Mouse (Mus musculus) kidney, embryonic 15.5 days (tissue): ENCODE measurements around the gene Smarcal1. TPM values are rescaled to one million over a fixed set of nuclear protein-coding genes. Genes with fewer than 3 reads are reported as not detected.

ENCODE experiments used
- ATAC-seq: fragments of 200-750 bp; cut with Nextera tagmentation; replicated peaks from 2 replicates; pipeline ENCODE4 v1.8.0; 2017; ENCODE audit warnings: moderate TSS enrichment; ENCODE audit not compliant: low FRiP score
- H3K27ac ChIP-seq: fragments of 300-500 bp; sonication (generic); 2 replicates; pipeline ENCODE4 v1.5.1; 2015; ENCODE audit warnings: mild to moderate bottlenecking, inconsistent platforms
- H3K27me3 ChIP-seq: fragments of 300-500 bp; sonication (generic); 2 replicates; pipeline ENCODE4 v1.6.1; 2015; ENCODE audit warnings: inconsistent platforms
- H3K36me3 ChIP-seq: fragments of 300-500 bp; sonication (generic); 2 replicates; pipeline ENCODE4 v1.6.1; 2015; ENCODE audit warnings: inconsistent platforms
- H3K4me1 ChIP-seq: fragments of 300-500 bp; sonication (generic); 2 replicates; pipeline ENCODE4 v1.6.1; 2015; ENCODE audit warnings: inconsistent platforms
- H3K4me2 ChIP-seq: fragments of 300-500 bp; sonication (generic); 2 replicates; pipeline ENCODE4 v1.6.1; 2015; ENCODE audit warnings: moderate library complexity, mild to moderate bottlenecking, inconsistent platforms
- H3K4me3 ChIP-seq: fragments of 300-500 bp; sonication (generic); replicated peaks from 2 replicates; pipeline ENCODE4 v1.5.1; 2015; ENCODE audit warnings: mild to moderate bottlenecking, inconsistent platforms
- H3K9ac ChIP-seq: fragments of 300-500 bp; sonication (generic); 2 replicates; pipeline ENCODE4 v1.6.1; 2015; ENCODE audit warnings: mild to moderate bottlenecking, inconsistent platforms
- H3K9me3 ChIP-seq: fragments of 300-500 bp; sonication (generic); replicated peaks from 2 replicates; pipeline ENCODE4 v1.6.1; 2016; ENCODE audit warnings: inconsistent platforms
- WGBS: fragments of 180-500 bp; shearing (Covaris S2); methylation state at CpG from one replicate; pipeline ENCODE4 v1.1.7; 2015; ENCODE audit warnings: mixed read lengths; 5-methylcytosine and 5-hydroxymethylcytosine counted together
- polyA plus RNA-seq: library from polyadenylated mRNA; unstranded; fragments of >200 nt; fragmentation: Nextera tagmentation; extraction: Ambion mirVana; gene quantifications from 2 replicates; pipeline ENCODE4 v1.2.1, GENCODE M21; 2015

Gene Smarcal1
- polyA plus RNA-seq, 1 experiment from 2014 or later: 24.2 TPM

GRCm38 (mm10) chr1:72593340-72593951 is 10.4 kb downstream of the Smarcal1 start:
- Histone ChIP-seq H3K4me3 (no peak overlapping the region), H3K4me1 (peaks cover 1% of the 10 kb centered on the region), H3K9ac (no peak overlapping the region), H3K27me3 (no peaks in the 10 kb centered on the region), H3K4me2 (no peak overlapping the region), H3K36me3 (peaks cover 84% of the 10 kb centered on the region), H3K27ac (no peak overlapping the region), H3K9me3 (no peaks in the 10 kb centered on the region)
- 79% methylated on average over 20 of the region's 20 CpGs for WGBS
- ATAC-seq: no peak

GRCm38 (mm10) chr1:72595686-72596085 is 12.6 kb downstream of the Smarcal1 start:
- no peak overlapping the region for H3K9ac ChIP-seq
- H3K27me3 ChIP-seq: no peaks in the 10 kb centered on the region
- H3K9me3 ChIP-seq: no peaks in the 10 kb centered on the region
- no peak for ATAC-seq
- peaks cover 87% of the 10 kb centered on the region for H3K36me3 ChIP-seq
- peaks cover 21% of the 10 kb centered on the region for H3K4me1 ChIP-seq
- no peak overlapping the region for H3K4me2 ChIP-seq
- no peak overlapping the region for H3K4me3 ChIP-seq
- no peak overlapping the region for H3K27ac ChIP-seq
- 91% methylated on average over 12 of the region's 12 CpGs for WGBS

GRCm38 (mm10) chr1:72596231-72596630 is 13.2 kb downstream of the Smarcal1 start:
- H3K4me1 ChIP-seq: peaks cover 21% of the 10 kb centered on the region
- H3K36me3 ChIP-seq: peaks cover 87% of the 10 kb centered on the region
- 82% methylated on average over 5 of the region's 5 CpGs for WGBS
- ATAC-seq: no peak
- H3K9ac ChIP-seq: no peak overlapping the region
- no peaks in the 10 kb centered on the region for H3K27me3 ChIP-seq
- H3K4me3 ChIP-seq: no peak overlapping the region
- no peak overlapping the region for H3K4me2 ChIP-seq
- no peak overlapping the region for H3K27ac ChIP-seq
- no peaks in the 10 kb centered on the region for H3K9me3 ChIP-seq

GRCm38 (mm10) chr1:72599146-72600101 is 16.4 kb downstream of the Smarcal1 start:
- peak overlapping the region; percentile 78 for H3K27ac ChIP-seq
- WGBS: 48% methylated on average over 21 of the region's 21 CpGs
- no peak overlapping the region for H3K9ac ChIP-seq
- no peaks in the 10 kb centered on the region for H3K9me3 ChIP-seq
- ATAC-seq: 0 out of 2 replicates have a peak, but pooled peaks have one; percentile 52
- no peak overlapping the region for H3K4me3 ChIP-seq
- H3K4me1 ChIP-seq: peaks cover 21% of the 10 kb centered on the region
- H3K27me3 ChIP-seq: no peaks in the 10 kb centered on the region
- peak overlapping the region; percentile 27; the same call in 1 of the 2 replicates for H3K4me2 ChIP-seq
- H3K36me3 ChIP-seq: peaks cover 79% of the 10 kb centered on the region

GRCm38 (mm10) chr1:72600778-72601177 is 17.7 kb downstream of the Smarcal1 start:
- H3K9ac ChIP-seq: no peak overlapping the region
- H3K27ac ChIP-seq: no peak overlapping the region
- no peaks in the 10 kb centered on the region for H3K9me3 ChIP-seq
- H3K4me3 ChIP-seq: no peak overlapping the region
- no peak overlapping the region for H3K4me2 ChIP-seq
- H3K4me1 ChIP-seq: peaks cover 21% of the 10 kb centered on the region
- no peaks in the 10 kb centered on the region for H3K27me3 ChIP-seq
- no peak for ATAC-seq
- peaks cover 70% of the 10 kb centered on the region for H3K36me3 ChIP-seq
- WGBS: 79% methylated on average over 5 of the region's 5 CpGs

GRCm38 (mm10) chr1:72601233-72601632 is 18.2 kb downstream of the Smarcal1 start:
- no peaks in the 10 kb centered on the region for H3K9me3 ChIP-seq
- ATAC-seq: no peak
- no peak overlapping the region for H3K9ac ChIP-seq
- no peaks in the 10 kb centered on the region for H3K27me3 ChIP-seq
- peaks cover 70% of the 10 kb centered on the region for H3K36me3 ChIP-seq
- no peak overlapping the region for H3K4me2 ChIP-seq
- H3K27ac ChIP-seq: no peak overlapping the region
- 87% methylated on average over 7 of the region's 7 CpGs for WGBS
- H3K4me3 ChIP-seq: no peak overlapping the region
- peaks cover 21% of the 10 kb centered on the region for H3K4me1 ChIP-seq

- Histone ChIP-seq H3K27me3 (no peaks in the 10 kb centered on the region), H3K9ac (no peak overlapping the region), H3K4me1 (peaks cover 21% of the 10 kb centered on the region), H3K9me3 (no peaks in the 10 kb centered on the region), H3K4me2 (no peak overlapping the region), H3K27ac (no peak overlapping the region), H3K4me3 (no peak overlapping the region), H3K36me3 (peaks cover 64% of the 10 kb centered on the region)
- no peak for ATAC-seq
- 84% methylated on average over 5 of the region's 5 CpGs for WGBS
Measured at GRCm38 (mm10) chr1:72602186-72602585, 19.1 kb downstream of the Smarcal1 start.

- Histone ChIP-seq H3K4me2 (no peak overlapping the region), H3K4me1 (peaks cover 21% of the 10 kb centered on the region), H3K4me3 (no peak overlapping the region), H3K27me3 (no peaks in the 10 kb centered on the region), H3K9ac (no peak overlapping the region), H3K9me3 (no peaks in the 10 kb centered on the region), H3K27ac (no peak overlapping the region), H3K36me3 (peaks cover 62% of the 10 kb centered on the region)
- no peak for ATAC-seq
- WGBS: 92% methylated on average over 5 of the region's 5 CpGs
Measured at GRCm38 (mm10) chr1:72602803-72603202, 19.8 kb downstream of the Smarcal1 start.

GRCm38 (mm10) chr1:72606186-72606673 is 23.2 kb downstream of the Smarcal1 start:
- H3K4me1 ChIP-seq: no peaks in the 10 kb centered on the region
- H3K4me2 ChIP-seq: no peak overlapping the region
- no peak overlapping the region for H3K27ac ChIP-seq
- no peak overlapping the region for H3K4me3 ChIP-seq
- 60% methylated on average over 12 of the region's 12 CpGs for WGBS
- no peaks in the 10 kb centered on the region for H3K9me3 ChIP-seq
- no peaks in the 10 kb centered on the region for H3K27me3 ChIP-seq
- H3K9ac ChIP-seq: no peak overlapping the region
- H3K36me3 ChIP-seq: peaks cover 63% of the 10 kb centered on the region
- 0 out of 2 replicates have a peak, but pooled peaks have one; percentile 15 for ATAC-seq

GRCm38 (mm10) chr1:72609129-72609528 is 26.1 kb downstream of the Smarcal1 start:
- ATAC-seq: no peak
- no peak overlapping the region for H3K9ac ChIP-seq
- H3K9me3 ChIP-seq: no peaks in the 10 kb centered on the region
- no peak overlapping the region for H3K4me2 ChIP-seq
- no peaks in the 10 kb centered on the region for H3K27me3 ChIP-seq
- 89% methylated on average over 10 of the region's 10 CpGs for WGBS
- H3K27ac ChIP-seq: no peak overlapping the region
- no peak overlapping the region for H3K4me3 ChIP-seq
- H3K4me1 ChIP-seq: no peaks in the 10 kb centered on the region
- H3K36me3 ChIP-seq: peaks cover 71% of the 10 kb centered on the region

GRCm38 (mm10) chr1:72609887-72610877 is 27.1 kb downstream of the Smarcal1 start:
- H3K4me2 ChIP-seq: no peak overlapping the region
- peaks cover 78% of the 10 kb centered on the region for H3K36me3 ChIP-seq
- no peaks in the 10 kb centered on the region for H3K27me3 ChIP-seq
- no peak overlapping the region for H3K4me3 ChIP-seq
- H3K9ac ChIP-seq: no peak overlapping the region
- H3K27ac ChIP-seq: no peak overlapping the region
- no peak for ATAC-seq
- WGBS: 90% methylated on average over 23 of the region's 23 CpGs
- no peaks in the 10 kb centered on the region for H3K4me1 ChIP-seq
- H3K9me3 ChIP-seq: no peaks in the 10 kb centered on the region
